Mouse (Mus musculus): ENCODE results near the gene Sestd1. TPM values are rescaled to one million over a fixed set of nuclear protein-coding genes. Genes with fewer than 3 reads are reported as not detected.

The Sestd1 gene
- polyA plus RNA-seq, 1 experiment from 2014 or later, result 33.8 TPM

- no peak overlapping the region for H3K4me3 ChIP-seq
- no peaks in the 10 kb centered on the region for H3K9me3 ChIP-seq (replicated peaks)
- H3K9ac ChIP-seq, result no peak overlapping the region
- no peak overlapping the region for H3K27ac ChIP-seq
- H3K4me2 ChIP-seq (replicated peaks), result no peak overlapping the region
- H3K27me3 ChIP-seq, result no peaks in the 10 kb centered on the region
- H3K36me3 ChIP-seq, result 0 out of 2 replicates have a peak, but pooled peaks cover 3% of the 10 kb centered on the region
- 90% methylated on average over 2 of the region's 2 CpGs for WGBS
- no peak for ATAC-seq (ENCODE audit: low FRiP score)
- peaks cover 34% of the 10 kb centered on the region for H3K4me1 ChIP-seq
Measured at GRCm38 (mm10) chr2:77266931-77267330, 13.5 kb downstream of the Sestd1 start.

- 89% methylated on average over 3 of the region's 3 CpGs for WGBS
- Histone ChIP-seq H3K4me3 (no peak overlapping the region), H3K4me1 (peaks cover 34% of the 10 kb centered on the region), H3K9ac (no peak overlapping the region), H3K27ac (no peak overlapping the region), H3K9me3 (replicated peaks) (no peaks in the 10 kb centered on the region), H3K36me3 (0 out of 2 replicates have a peak, but pooled peaks cover 3% of the 10 kb centered on the region), H3K27me3 (no peaks in the 10 kb centered on the region), H3K4me2 (replicated peaks) (no peak overlapping the region)
- ATAC-seq (ENCODE audit: low FRiP score), result no peak
Measured at GRCm38 (mm10) chr2:77266011-77266410, 14.4 kb downstream of the Sestd1 start.

- 65% methylated on average over 7 of the region's 7 CpGs for WGBS
- no peak for ATAC-seq (ENCODE audit: low FRiP score)
- H3K4me3 ChIP-seq, result no peak overlapping the region
- no peaks in the 10 kb centered on the region for H3K36me3 ChIP-seq
- H3K9ac ChIP-seq, result no peak overlapping the region
- no peak overlapping the region for H3K4me2 ChIP-seq (replicated peaks)
- H3K4me1 ChIP-seq, result peaks cover 34% of the 10 kb centered on the region
- no peak overlapping the region for H3K27ac ChIP-seq
- no peaks in the 10 kb centered on the region for H3K27me3 ChIP-seq
- no peaks in the 10 kb centered on the region for H3K9me3 ChIP-seq (replicated peaks)
Measured at GRCm38 (mm10) chr2:77265301-77265700, 15.1 kb downstream of the Sestd1 start.

- no peak overlapping the region for H3K9ac ChIP-seq
- H3K4me1 ChIP-seq, result peaks cover 31% of the 10 kb centered on the region
- no peaks in the 10 kb centered on the region for H3K36me3 ChIP-seq
- no peak overlapping the region for H3K4me3 ChIP-seq
- ATAC-seq (ENCODE audit: low FRiP score), result no peak
- H3K9me3 ChIP-seq (replicated peaks), result no peaks in the 10 kb centered on the region
- no peak overlapping the region for H3K4me2 ChIP-seq (replicated peaks)
- H3K27me3 ChIP-seq, result no peaks in the 10 kb centered on the region
- no peak overlapping the region for H3K27ac ChIP-seq
- WGBS, result 81% methylated on average over 6 of the region's 6 CpGs
Measured at GRCm38 (mm10) chr2:77264550-77264949, 15.8 kb downstream of the Sestd1 start.

GRCm38 (mm10) chr2:77263477-77264435, 16.6 kb downstream of the Sestd1 start:
- Histone ChIP-seq H3K4me1 (peaks cover 24% of the 10 kb centered on the region), H3K27me3 (no peaks in the 10 kb centered on the region), H3K9me3 (replicated peaks) (no peaks in the 10 kb centered on the region), H3K4me2 (replicated peaks) (no peak overlapping the region), H3K27ac (no peak overlapping the region), H3K36me3 (no peaks in the 10 kb centered on the region), H3K4me3 (no peak overlapping the region), H3K9ac (no peak overlapping the region)
- 56% methylated on average over 11 of the region's 11 CpGs for WGBS
- no peak for ATAC-seq (ENCODE audit: low FRiP score)

GRCm38 (mm10) chr2:77260134-77260533, 20.3 kb downstream of the Sestd1 start:
- H3K27ac ChIP-seq, result no peak overlapping the region
- peaks cover 25% of the 10 kb centered on the region for H3K4me1 ChIP-seq
- H3K27me3 ChIP-seq, result no peaks in the 10 kb centered on the region
- no peak overlapping the region for H3K9ac ChIP-seq
- 84% methylated on average over 4 of the region's 4 CpGs for WGBS
- no peak for ATAC-seq (ENCODE audit: low FRiP score)
- no peak overlapping the region for H3K4me3 ChIP-seq
- no peaks in the 10 kb centered on the region for H3K36me3 ChIP-seq
- H3K4me2 ChIP-seq (replicated peaks), result no peak overlapping the region
- no peaks in the 10 kb centered on the region for H3K9me3 ChIP-seq (replicated peaks)

GRCm38 (mm10) chr2:77253227-77253626, 27.2 kb downstream of the Sestd1 start:
- no peaks in the 10 kb centered on the region for H3K9me3 ChIP-seq (replicated peaks)
- WGBS, result 87% methylated on average over 6 of the region's 6 CpGs
- no peak overlapping the region for H3K4me2 ChIP-seq (replicated peaks)
- no peak overlapping the region for H3K4me3 ChIP-seq
- no peak overlapping the region for H3K9ac ChIP-seq
- H3K27me3 ChIP-seq, result no peaks in the 10 kb centered on the region
- H3K36me3 ChIP-seq, result no peaks in the 10 kb centered on the region
- peaks cover 21% of the 10 kb centered on the region for H3K4me1 ChIP-seq
- no peak overlapping the region for H3K27ac ChIP-seq
- no peak for ATAC-seq (ENCODE audit: low FRiP score)

- H3K27me3 ChIP-seq, result no peaks in the 10 kb centered on the region
- no peak for ATAC-seq (ENCODE audit: low FRiP score)
- no peak overlapping the region for H3K4me2 ChIP-seq (replicated peaks)
- H3K9ac ChIP-seq, result no peak overlapping the region
- no peaks in the 10 kb centered on the region for H3K36me3 ChIP-seq
- 95% methylated on average over 6 of the region's 6 CpGs for WGBS
- H3K27ac ChIP-seq, result no peak overlapping the region
- no peaks in the 10 kb centered on the region for H3K9me3 ChIP-seq (replicated peaks)
- peaks cover 13% of the 10 kb centered on the region for H3K4me1 ChIP-seq
- no peak overlapping the region for H3K4me3 ChIP-seq
Measured at GRCm38 (mm10) chr2:77251736-77252135, 28.7 kb downstream of the Sestd1 start.

GRCm38 (mm10) chr2:77249771-77250681, 30.4 kb downstream of the Sestd1 start:
- WGBS, result 37% methylated on average over 8 of the region's 8 CpGs

GRCm38 (mm10) chr2:77248416-77248815, 32.0 kb downstream of the Sestd1 start:
- 86% methylated on average over 1 of the region's 1 CpGs for WGBS
- no peak for ATAC-seq (ENCODE audit: low FRiP score)
- H3K27me3 ChIP-seq, result no peaks in the 10 kb centered on the region

More at GRCm38 (mm10) chr2:77249771-77250681, 30.4 kb downstream of the Sestd1 start:
- H3K36me3 ChIP-seq, result no peaks in the 10 kb centered on the region
- H3K4me3 ChIP-seq, result no peak overlapping the region
- H3K27me3 ChIP-seq, result no peaks in the 10 kb centered on the region
- H3K9ac ChIP-seq, result no peak overlapping the region; the same call in 1 of the 2 replicates
- ATAC-seq (ENCODE audit: low FRiP score), result peak; percentile 55
- peaks cover 15% of the 10 kb centered on the region for H3K4me1 ChIP-seq
- H3K27ac ChIP-seq, result peak overlapping the region; percentile 60
- no peak overlapping the region for H3K4me2 ChIP-seq (replicated peaks)
- no peaks in the 10 kb centered on the region for H3K9me3 ChIP-seq (replicated peaks)

GRCm38 (mm10) chr2:77247200-77247830, 33.1 kb downstream of the Sestd1 start:
- ATAC-seq (ENCODE audit: low FRiP score), result no peak
- Histone ChIP-seq H3K4me1 (peaks cover 15% of the 10 kb centered on the region), H3K9me3 (replicated peaks) (no peaks in the 10 kb centered on the region), H3K27ac (no peak overlapping the region), H3K27me3 (no peaks in the 10 kb centered on the region), H3K4me2 (replicated peaks) (no peak overlapping the region), H3K4me3 (no peak overlapping the region), H3K9ac (no peak overlapping the region), H3K36me3 (peaks cover 8% of the 10 kb centered on the region)
- WGBS, result 88% methylated on average over 10 of the region's 10 CpGs

More at GRCm38 (mm10) chr2:77248416-77248815, 32.0 kb downstream of the Sestd1 start:
- Histone ChIP-seq H3K27ac (no peak overlapping the region), H3K4me2 (replicated peaks) (no peak overlapping the region), H3K36me3 (peaks cover 8% of the 10 kb centered on the region), H3K9me3 (replicated peaks) (no peaks in the 10 kb centered on the region), H3K9ac (no peak overlapping the region), H3K4me1 (peaks cover 15% of the 10 kb centered on the region), H3K4me3 (no peak overlapping the region)

- Histone ChIP-seq H3K4me3 (no peak overlapping the region), H3K27ac (peak overlapping the region; percentile 12; the same call in 1 of the 2 replicates), H3K9ac (no peak overlapping the region), H3K27me3 (no peaks in the 10 kb centered on the region), H3K4me2 (replicated peaks) (no peak overlapping the region), H3K4me1 (peaks cover 15% of the 10 kb centered on the region), H3K36me3 (peaks cover 16% of the 10 kb centered on the region), H3K9me3 (replicated peaks) (no peaks in the 10 kb centered on the region)
- ATAC-seq (ENCODE audit: low FRiP score), result no peak
- WGBS, result 69% methylated on average over 3 of the region's 3 CpGs
Measured at GRCm38 (mm10) chr2:77245806-77246205, 34.6 kb downstream of the Sestd1 start.

All from hindbrain, embryonic 12.5 days (tissue).